Mouse (Mus musculus) liver, adult (tissue): Measurements from ENCODE around the gene Rhog.

Source experiments
- GATA4 ChIP-seq: IDR thresholded peaks from 2 replicates; pipeline ENCODE4 v1.6.1; 2014; ENCODE audit warnings: mild to moderate bottlenecking, low read length; ENCODE audit not compliant: insufficient replicate concordance

The Rhog gene

GRCm38 (mm10) chr7:102242917-102243316 lies 12.9 kb downstream of the Rhog start:
- TF ChIP-seq GATA4: no peak

GRCm38 (mm10) chr7:102242371-102242770 lies 13.5 kb downstream of the Rhog start:
- TF ChIP-seq GATA4: no peak

- no peak for TF ChIP-seq GATA4
Observed at GRCm38 (mm10) chr7:102239591-102239990, 16.3 kb downstream of the Rhog start.

- no peak for TF ChIP-seq GATA4
Observed at GRCm38 (mm10) chr7:102238686-102239286, 17.1 kb downstream of the Rhog start.

- no peak for TF ChIP-seq GATA4
Observed at GRCm38 (mm10) chr7:102233059-102233458, 22.8 kb downstream of the Rhog start.

GRCm38 (mm10) chr7:102229814-102230213 lies 26.0 kb downstream of the Rhog start:
- no peak for TF ChIP-seq GATA4

- no peak for TF ChIP-seq GATA4
Observed at GRCm38 (mm10) chr7:102228049-102228670, 27.7 kb downstream of the Rhog start.

GRCm38 (mm10) chr7:102226051-102226450 lies 29.8 kb downstream of the Rhog start:
- TF ChIP-seq GATA4: no peak; the same call in 1 of the 2 replicates

GRCm38 (mm10) chr7:102223883-102224738 lies 31.7 kb downstream of the Rhog start:
- no peak for TF ChIP-seq GATA4

- TF ChIP-seq GATA4: no peak
Observed at GRCm38 (mm10) chr7:102222830-102223556, 32.9 kb downstream of the Rhog start.

- TF ChIP-seq GATA4: no peak
Observed at GRCm38 (mm10) chr7:102222336-102222735, 33.5 kb downstream of the Rhog start.

- TF ChIP-seq GATA4: no peak
Observed at GRCm38 (mm10) chr7:102221899-102222298, 34.0 kb downstream of the Rhog start.

- TF ChIP-seq GATA4: no peak
Observed at GRCm38 (mm10) chr7:102211071-102211470, 44.8 kb downstream of the Rhog start.

- TF ChIP-seq GATA4: peak; percentile 63; the same call in 1 of the 2 replicates
Observed at GRCm38 (mm10) chr7:102209756-102210721, 45.8 kb downstream of the Rhog start, which contains the start of the genes Nup98 and Pgap2. TSS of gene Nup98 (minus strand) at chr7:102210176. TSS of gene Pgap2 (plus strand) at chr7:102210208.

- TF ChIP-seq GATA4: no peak
Observed at GRCm38 (mm10) chr7:102208806-102209363, 47.0 kb downstream of the Rhog start.
